Mouse (Mus musculus) MEL (cell line): ENCODE data around the gene Arl15. TPM values are rescaled to one million over a fixed set of nuclear protein-coding genes. Genes with fewer than 3 reads are reported as not detected.

Experiments used
- DNase-seq: peaks from one replicate; pipeline ENCODE4 v3.0.0; 2011; ENCODE audit warnings: low read depth, low spot score
- H3K27ac ChIP-seq: 2 replicates; pipeline ENCODE4 v1.5.1; 2012; ENCODE audit warnings: low read depth, mild to moderate bottlenecking, control low read depth, low read length, moderate library complexity; ENCODE audit not compliant: control insufficient read depth
- H3K27me3 ChIP-seq, 2 experiments: fragments of 150-350 bp in 1 of 2; sonication (generic) in 1 of 2; 2 replicates each; pipeline ENCODE4 v1.6.1; 2012; ENCODE audit warnings: low read length in 2 of 2, mild to moderate bottlenecking in 2 of 2, improper control_type of control experiment in 1 of 2, moderate library complexity in 1 of 2; ENCODE audit not compliant: insufficient read depth in 2 of 2, control insufficient read depth in 1 of 2
- H3K36me3 ChIP-seq, 2 experiments: 2 replicates each; pipeline ENCODE4 v1.6.1; 2012 to 2014; ENCODE audit warnings: low read length in 2 of 2, improper control_type of control experiment in 1 of 2, inconsistent platforms in 1 of 2, mild to moderate bottlenecking in 1 of 2; ENCODE audit not compliant: insufficient read depth in 2 of 2, control insufficient read depth in 1 of 2
- H3K4me1 ChIP-seq, 2 experiments: fragments of 150-350 bp in 1 of 2; sonication (generic) in 1 of 2; 2 replicates each; pipeline ENCODE4 v1.6.1; 2012; ENCODE audit warnings: low read length in 2 of 2, improper control_type of control experiment in 1 of 2, mild to moderate bottlenecking in 1 of 2; ENCODE audit not compliant: insufficient read depth in 2 of 2, control insufficient read depth in 1 of 2
- H3K4me3 ChIP-seq, 2 experiments: fragments of 150-350 bp in 1 of 2; sonication (generic) in 1 of 2; 2 replicates each; pipeline ENCODE4 v1.5.1; 2012; ENCODE audit warnings: low read depth in 2 of 2, low read length in 2 of 2, mild to moderate bottlenecking in 2 of 2, moderate library complexity in 2 of 2, control low read depth in 1 of 2, improper control_type of control experiment in 1 of 2; ENCODE audit not compliant: control insufficient read depth in 1 of 2, insufficient read depth in 1 of 2
- H3K79me2 ChIP-seq: 2 replicates; pipeline ENCODE4 v1.6.1; 2012; ENCODE audit warnings: mild to moderate bottlenecking, low read length, moderate library complexity; ENCODE audit not compliant: control insufficient read depth, poor library complexity, insufficient read depth
- H3K9ac ChIP-seq: 2 replicates; pipeline ENCODE4 v1.6.1; 2012; ENCODE audit warnings: low read depth, mild to moderate bottlenecking, control low read depth, low read length, moderate library complexity; ENCODE audit not compliant: control insufficient read depth, poor library complexity, severe bottlenecking
- H3K9me3 ChIP-seq: fragments of 150-350 bp; sonication (generic); replicated peaks from 2 replicates; pipeline ENCODE4 v1.6.1; 2012; ENCODE audit warnings: mild to moderate bottlenecking, low read length, improper control_type of control experiment, moderate library complexity; ENCODE audit not compliant: insufficient read depth
- BHLHE40 ChIP-seq: IDR thresholded peaks from 2 replicates; pipeline ENCODE4 v1.6.1; 2012; ENCODE audit warnings: low read depth, mild to moderate bottlenecking, inconsistent platforms, low read length, improper control_type of control experiment, borderline replicate concordance
- CHD2 ChIP-seq: IDR thresholded peaks from 2 replicates; pipeline ENCODE4 v1.6.1; 2011; ENCODE audit warnings: low read length, improper control_type of control experiment
- E2F4 ChIP-seq: IDR thresholded peaks from 2 replicates; pipeline ENCODE4 v1.6.1; 2011; ENCODE audit warnings: low read depth, low read length, improper control_type of control experiment, borderline replicate concordance
- ELF1 ChIP-seq: IDR thresholded peaks from 2 replicates; pipeline ENCODE4 v1.6.1; 2014; ENCODE audit warnings: low read depth, mild to moderate bottlenecking, inconsistent platforms, low read length, improper control_type of control experiment, moderate library complexity
- ETS1 ChIP-seq: IDR thresholded peaks from 2 replicates; pipeline ENCODE4 v1.6.1; 2012; ENCODE audit warnings: low read depth, mild to moderate bottlenecking, inconsistent platforms, low read length, improper control_type of control experiment, moderate library complexity
- GATA1 ChIP-seq: IDR thresholded peaks from 2 replicates; pipeline ENCODE4 v1.6.1; 2011; ENCODE audit warnings: low read depth, low read length, improper control_type of control experiment
- JUND ChIP-seq: IDR thresholded peaks from 2 replicates; pipeline ENCODE4 v1.6.1; 2011; ENCODE audit warnings: low read depth, mild to moderate bottlenecking, improper control_type of control experiment, low read length
- KAT2A ChIP-seq: conservative IDR thresholded peaks from 2 replicates; pipeline ENCODE4 v1.6.1; 2012; ENCODE audit warnings: low read depth, low read length, improper control_type of control experiment, inconsistent platforms
- MAFK ChIP-seq: IDR thresholded peaks from 2 replicates; pipeline ENCODE4 v1.6.1; 2011; ENCODE audit warnings: low read depth, mild to moderate bottlenecking, low read length, improper control_type of control experiment, borderline replicate concordance
- MAZ ChIP-seq: IDR thresholded peaks from 2 replicates; pipeline ENCODE4 v1.6.1; 2012; ENCODE audit warnings: low read depth, mild to moderate bottlenecking, inconsistent platforms, low read length, improper control_type of control experiment
- MEF2A ChIP-seq: IDR thresholded peaks from 2 replicates; pipeline ENCODE4 v1.6.1; 2014; ENCODE audit warnings: low read depth, mild to moderate bottlenecking, inconsistent platforms, low read length, improper control_type of control experiment; ENCODE audit not compliant: poor library complexity, insufficient replicate concordance, severe bottlenecking; ENCODE audit errors: extremely low read depth
- MYC ChIP-seq: IDR thresholded peaks from 2 replicates; pipeline ENCODE4 v1.6.1; 2011; ENCODE audit warnings: low read depth, mild to moderate bottlenecking, low read length, improper control_type of control experiment, moderate library complexity
- NRF1 ChIP-seq: IDR thresholded peaks from 2 replicates; pipeline ENCODE4 v1.6.1; 2014; ENCODE audit warnings: low read depth, mild to moderate bottlenecking, inconsistent platforms, low read length, improper control_type of control experiment, moderate library complexity; ENCODE audit not compliant: poor library complexity, insufficient read depth, severe bottlenecking
- POLR2AphosphoS2 ChIP-seq: IDR thresholded peaks from 2 replicates; pipeline ENCODE4 v1.6.1; 2011; ENCODE audit warnings: low read length, improper control_type of control experiment
- POLR2AphosphoS5 ChIP-seq: IDR thresholded peaks from 2 replicates; pipeline ENCODE4 v1.6.1; 2012; ENCODE audit warnings: low read depth, borderline replicate concordance, mild to moderate bottlenecking, inconsistent platforms, low read length, moderate library complexity, mixed read lengths
- RAD21 ChIP-seq: IDR thresholded peaks from 2 replicates; pipeline ENCODE4 v1.6.1; 2011; ENCODE audit warnings: mild to moderate bottlenecking, low read depth, low read length, improper control_type of control experiment
- TAL1 ChIP-seq: IDR thresholded peaks from 2 replicates; pipeline ENCODE4 v1.6.1; 2012; ENCODE audit warnings: mild to moderate bottlenecking, inconsistent platforms, low read length, moderate library complexity, mixed read lengths
- TBP ChIP-seq: IDR thresholded peaks from 2 replicates; pipeline ENCODE4 v1.8.0; 2011; ENCODE audit warnings: low read depth, low read length, improper control_type of control experiment
- TCF12 ChIP-seq: IDR thresholded peaks from 2 replicates; pipeline ENCODE4 v1.6.1; 2014; ENCODE audit warnings: low read depth, mild to moderate bottlenecking, inconsistent platforms, low read length, improper control_type of control experiment, moderate library complexity
- ZC3H11A ChIP-seq: IDR thresholded peaks from 2 replicates; pipeline ENCODE4 v1.6.1; 2012; ENCODE audit warnings: low read depth, mild to moderate bottlenecking, inconsistent platforms, low read length, improper control_type of control experiment
- ZKSCAN1 ChIP-seq: IDR thresholded peaks from 2 replicates; pipeline ENCODE4 v1.6.1; 2012; ENCODE audit warnings: low read depth, mild to moderate bottlenecking, inconsistent platforms, low read length, improper control_type of control experiment, moderate library complexity
- ZMIZ1 ChIP-seq: IDR thresholded peaks from 2 replicates; pipeline ENCODE4 v1.6.1; 2012; ENCODE audit warnings: low read depth, mild to moderate bottlenecking, inconsistent platforms, low read length, improper control_type of control experiment, moderate library complexity
- polyA plus RNA-seq, 2 experiments: library from polyadenylated mRNA; stranded (reverse) in 1 of 2; unstranded in 1 of 2; fragments of >175 nt in 1 of 2; fragments of >200 nt in 1 of 2; gene quantifications; 2 replicates each; pipeline versions ENCODE4 v1.2.1 to v1.2.4; 2012; ENCODE audit warnings: low replicate concordance in 2 of 2, low read depth in 1 of 2; ENCODE audit not compliant: insufficient read length in 2 of 2, insufficient read depth in 1 of 2, missing spikeins in 1 of 2
- total RNA-seq: library from RNA; depleted of rRNA; stranded (reverse); fragments of 300-350 nt; gene quantifications from 2 replicates; pipeline ENCODE4 v1.2.3, GENCODE M21; 2012

Gene Arl15
- total and polyA plus RNA-seq, 3 experiments: 3.6 to 5.8 TPM; not detected in 1

DNA sequence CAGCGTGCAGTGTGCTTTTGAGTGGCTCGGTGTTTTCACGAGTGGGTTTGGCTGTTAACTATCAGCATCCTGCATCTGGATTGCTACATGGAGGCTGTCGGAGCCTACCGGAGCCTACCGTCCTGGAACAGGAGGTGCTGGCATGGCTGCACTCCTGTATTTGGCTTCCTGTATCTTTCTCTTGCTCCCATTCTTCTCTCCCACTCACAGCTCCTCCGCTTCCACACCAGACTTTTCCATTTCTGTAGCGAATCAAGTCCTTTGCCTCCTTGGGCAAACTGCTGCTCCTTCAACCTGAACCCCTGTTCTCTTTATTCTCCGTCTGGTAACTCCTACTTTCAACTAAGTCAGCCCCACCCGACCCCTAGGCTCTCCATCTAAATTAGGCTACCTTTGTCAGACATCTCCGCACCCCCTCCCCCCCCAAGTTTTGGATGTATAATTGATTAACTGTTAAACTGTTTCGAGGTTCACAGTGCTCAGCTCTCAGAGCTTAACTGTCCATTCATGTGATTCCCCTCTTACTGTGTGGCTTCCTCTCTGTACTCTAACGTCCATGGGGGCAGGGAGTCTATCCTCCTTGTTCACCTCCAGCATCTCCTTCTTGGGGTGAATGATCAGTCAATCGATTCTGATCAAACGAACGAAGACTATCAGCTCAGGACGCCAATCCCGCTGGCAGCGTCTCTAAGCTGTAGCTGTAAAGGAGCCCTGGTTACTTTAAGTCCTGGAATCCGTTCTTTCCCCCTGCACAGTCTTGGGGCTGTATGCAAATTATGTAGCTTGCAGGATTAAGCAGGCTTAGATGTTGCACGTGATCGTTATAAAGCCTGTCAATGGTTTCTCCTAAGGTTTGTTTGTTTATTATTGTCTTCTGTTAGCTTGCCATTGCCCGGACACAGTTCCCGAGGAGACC lies 95.1 kb downstream of the Arl15 start:
- Histone ChIP-seq H3K79me2 (no peaks in the 10 kb centered on the region), H3K9ac (no peak overlapping the region), H3K9me3 (no peaks in the 10 kb centered on the region), H3K27me3 (no peaks in the 10 kb centered on the region), H3K27ac (no peak overlapping the region), H3K4me1 (no peaks in the 10 kb centered on the region), H3K4me3 (no peak overlapping the region), H3K36me3 (no peaks in the 10 kb centered on the region)
- no peak for DNase-seq
- TF ChIP-seq ETS1 (no peak), POLR2AphosphoS5 (no peak), BHLHE40 (no peak)

DNA sequence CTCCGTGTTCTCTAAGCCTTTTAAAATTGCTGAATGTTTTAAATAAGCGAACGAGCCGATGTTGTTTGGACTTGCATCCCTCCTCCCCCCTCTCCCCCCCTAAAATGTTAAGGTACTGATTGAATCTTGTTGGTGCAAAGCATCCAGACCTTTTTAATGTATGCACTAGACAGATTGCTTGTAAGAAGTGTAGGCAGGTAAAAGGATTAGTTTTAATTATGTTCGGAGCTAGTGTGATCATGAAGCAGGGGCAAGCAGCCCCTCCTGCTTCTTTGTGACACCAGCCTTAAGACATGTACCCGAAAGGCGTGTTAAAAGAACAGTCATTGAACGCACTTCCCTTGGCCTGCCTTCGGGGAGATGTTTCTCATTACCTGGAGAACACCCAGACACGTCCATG lies 102.4 kb downstream of the Arl15 start:
- Histone ChIP-seq H3K36me3 (peaks cover 0 to 6% of the 10 kb centered on the region in 2 experiments; a peak in 2 of 4 replicates), H3K4me3 (no peak overlapping the region), H3K4me1 (peaks cover 4 to 6% of the 10 kb centered on the region in 2 experiments), H3K9ac (no peak overlapping the region), H3K79me2 (no peaks in the 10 kb centered on the region), H3K27me3 (no peaks in the 10 kb centered on the region), H3K27ac (no peak overlapping the region), H3K9me3 (no peaks in the 10 kb centered on the region)
- TF ChIP-seq ZKSCAN1 (no peak), KAT2A (no peak), TCF12 (no peak), ZC3H11A (no peak), ELF1 (no peak), GATA1 (no peak), MAZ (no peak), E2F4 (no peak), CHD2 (no peak), RAD21 (no peak), JUND (no peak), TAL1 (no peak), MYC (no peak), POLR2AphosphoS5 (no peak), ZMIZ1 (no peak), TBP (no peak), MAFK (no peak), NRF1 (no peak), POLR2AphosphoS2 (no peak), MEF2A (no peak)
- DNase-seq: no peak
